Mouse (Mus musculus): Measurements from ENCODE around the gene Tmem231. TPM values are rescaled to one million over a fixed set of nuclear protein-coding genes. Genes with fewer than 3 reads are reported as not detected.

Gene Tmem231
- polyA plus RNA-seq, 1 experiment from 2014 or later, result 20.7 TPM

Other genes starting within 250 kb of the Tmem231 start
- 0.35 TPM in 1 of 2 replicates, not detected in the other for gene Ctrb1, start 242.9 kb downstream of the Tmem231 start, polyA plus RNA-seq (2015; fragmentation: Nextera tagmentation; extraction: Ambion mirVana)
- gene Bcar1, start 190.1 kb downstream of the Tmem231 start, polyA plus RNA-seq (2015; fragmentation: Nextera tagmentation; extraction: Ambion mirVana), result 49.6 and 60.1 TPM in 2 replicates
- gene Cfdp1, start 79.6 kb downstream of the Tmem231 start, polyA plus RNA-seq (2015; fragmentation: Nextera tagmentation; extraction: Ambion mirVana), result 220 and 232 TPM in 2 replicates
- 10.6 and 13.7 TPM in 2 replicates for gene Tmem170, start 57.1 kb downstream of the Tmem231 start, polyA plus RNA-seq (2015; fragmentation: Nextera tagmentation; extraction: Ambion mirVana)
- 1.3 and 1.9 TPM in 2 replicates for gene Chst5, start 23.4 kb downstream of the Tmem231 start, polyA plus RNA-seq (2015; fragmentation: Nextera tagmentation; extraction: Ambion mirVana)
- gene Gabarapl2, start 6.8 kb upstream of the Tmem231 start, polyA plus RNA-seq (2015; fragmentation: Nextera tagmentation; extraction: Ambion mirVana), result 197 and 202 TPM in 2 replicates
- 11.7 and 12.0 TPM in 2 replicates for gene Adat1, start 58.4 kb upstream of the Tmem231 start, polyA plus RNA-seq (2015; fragmentation: Nextera tagmentation; extraction: Ambion mirVana)
- gene Kars, start 77.4 kb upstream of the Tmem231 start, polyA plus RNA-seq (2015; fragmentation: Nextera tagmentation; extraction: Ambion mirVana), result 213 and 217 TPM in 2 replicates
- 26.8 and 27.9 TPM in 2 replicates for gene Terf2ip, start 77.5 kb upstream of the Tmem231 start, polyA plus RNA-seq (2015; fragmentation: Nextera tagmentation; extraction: Ambion mirVana)
- gene Gm6793, start 81.2 kb upstream of the Tmem231 start, polyA plus RNA-seq (2015; fragmentation: Nextera tagmentation; extraction: Ambion mirVana), result 0.75 and 0.78 TPM in 2 replicates